Mouse (Mus musculus) left cerebral cortex, postnatal 36 days (tissue): ENCODE data around the gene Cfap73. TPM values are rescaled to one million over a fixed set of nuclear protein-coding genes. Genes with fewer than 3 reads are reported as not detected.

Experiments used
- DNase-seq, 2 experiments: peaks; one replicate each; pipeline ENCODE4 v3.0.0; 2021 to 2022; ENCODE audit warnings: low spot score in 2 of 2, mixed read lengths in 1 of 2
- intact Hi-C: fragments of 180-260 bp; cut with DNase I; formaldehyde crosslinking; loops from one replicate; pipeline ENCODE4 v1.15.1; 2025
- total RNA-seq, 2 experiments: library from RNA; stranded (reverse); gene quantifications; 2 replicates each; pipeline ENCODE4 v1.2.3; 2021

Cfap73 gene
- total RNA-seq, 2 experiments from 2014 or later, result not detected

GRCm38 (mm10) chr5:120620375-120621077 lies 13.5 kb downstream of the Cfap73 start:
- DNase-seq, result peak; percentile 86 to 87
- intact Hi-C loops, result loop anchor here (1.0 to 10.0 kb wide), 3 partner anchors 28 to 124 kb away; partner anchors contain the start of genes Oas2 and Rasal1

DNA sequence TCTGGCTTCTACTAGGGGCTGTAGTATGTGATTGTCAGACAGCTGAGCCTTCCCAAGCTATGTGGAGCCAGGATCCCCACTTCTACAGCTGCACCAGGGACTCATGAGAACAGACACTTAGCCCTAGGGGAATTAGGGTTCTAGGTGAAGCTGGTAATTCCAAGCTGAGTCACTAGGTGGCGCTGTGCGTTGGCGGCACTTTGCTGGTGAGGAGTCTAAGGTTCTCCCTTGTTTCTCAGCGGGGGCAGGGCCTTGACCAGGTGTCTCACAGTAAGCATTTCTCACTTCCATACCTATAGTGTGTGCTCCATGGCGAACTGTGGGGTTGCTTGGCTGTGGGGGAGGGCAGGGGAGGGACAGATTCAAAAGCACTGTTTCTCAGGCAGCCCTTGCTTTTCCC lies 14.8 kb downstream of the Cfap73 start:
- intact Hi-C loops, result loop anchor here (1.0 kb wide), 1 partner anchor 97 kb away; no protein-coding TSS in a partner anchor

GRCm38 (mm10) chr5:120618778-120619177 lies 15.3 kb downstream of the Cfap73 start:
- intact Hi-C loops, result loop anchor here (1.0 kb wide), 1 partner anchor 98 kb away; no protein-coding TSS in a partner anchor

More for the DNA sequence above, 14.8 kb downstream of the Cfap73 start:
- DNase-seq, result no peak

GRCm38 (mm10) chr5:120615903-120616302 lies 18.1 kb downstream of the Cfap73 start:
- intact Hi-C loops, result no loop called here
- no peak for DNase-seq

More at GRCm38 (mm10) chr5:120618778-120619177, 15.3 kb downstream of the Cfap73 start:
- DNase-seq, result no peak

DNA sequence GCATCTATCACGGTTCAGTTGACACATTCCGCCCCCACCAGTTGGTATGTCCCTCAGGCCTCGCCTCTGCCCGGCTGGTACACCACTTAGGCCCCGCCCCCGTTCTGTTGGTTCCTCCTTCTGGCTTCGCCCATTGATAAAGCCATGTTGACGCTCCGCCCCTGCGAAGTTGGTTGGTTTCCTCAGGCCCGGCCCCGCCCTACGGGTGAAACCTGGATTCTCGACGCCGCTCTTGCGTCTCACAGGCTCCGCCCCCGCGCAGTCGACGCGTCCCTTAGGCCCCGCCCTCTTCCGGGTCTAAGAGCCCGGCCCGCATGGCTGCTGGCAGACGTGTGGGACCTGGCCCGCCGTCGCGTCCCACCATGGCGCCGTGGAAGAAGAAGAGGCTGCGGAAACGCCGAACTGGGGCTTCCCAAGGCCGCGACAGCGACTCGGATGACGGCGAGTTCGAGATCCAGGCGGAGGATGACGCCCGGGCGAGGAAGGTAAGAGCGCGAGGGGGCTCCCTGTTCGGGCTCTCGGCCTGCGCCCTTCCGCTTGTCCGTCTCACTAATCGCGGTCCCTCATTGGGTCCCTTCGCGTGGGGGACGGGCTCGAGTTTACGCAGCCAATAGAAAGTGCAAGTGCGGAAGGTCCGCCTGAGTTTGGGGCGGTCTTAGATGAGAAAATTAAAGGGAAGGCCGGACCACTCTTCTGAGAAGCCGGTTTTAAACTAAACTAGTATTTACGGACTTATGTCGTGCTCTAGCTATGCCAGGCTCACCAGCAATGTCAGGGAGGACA lies 21.0 kb downstream of the Cfap73 start:
- intact Hi-C loops, result no loop called here
- peak; percentile 99 to 100 for DNase-seq

- intact Hi-C loops, result no loop called here
- DNase-seq, result peak; percentile 98
Measured at GRCm38 (mm10) chr5:120612442-120612821, 21.6 kb downstream of the Cfap73 start, which contains the start of the genes Rita1 and Ddx54. TSS of gene Rita1 (minus strand) at chr5:120612589. TSS of gene Ddx54 (plus strand) at chr5:120612739.

- DNase-seq, result no peak
- intact Hi-C loops, result no loop called here
Measured at GRCm38 (mm10) chr5:120611416-120611815, 22.6 kb downstream of the Cfap73 start.

- no peak for DNase-seq
- intact Hi-C loops, result no loop called here
Measured at GRCm38 (mm10) chr5:120610906-120611305, 23.1 kb downstream of the Cfap73 start.

DNA sequence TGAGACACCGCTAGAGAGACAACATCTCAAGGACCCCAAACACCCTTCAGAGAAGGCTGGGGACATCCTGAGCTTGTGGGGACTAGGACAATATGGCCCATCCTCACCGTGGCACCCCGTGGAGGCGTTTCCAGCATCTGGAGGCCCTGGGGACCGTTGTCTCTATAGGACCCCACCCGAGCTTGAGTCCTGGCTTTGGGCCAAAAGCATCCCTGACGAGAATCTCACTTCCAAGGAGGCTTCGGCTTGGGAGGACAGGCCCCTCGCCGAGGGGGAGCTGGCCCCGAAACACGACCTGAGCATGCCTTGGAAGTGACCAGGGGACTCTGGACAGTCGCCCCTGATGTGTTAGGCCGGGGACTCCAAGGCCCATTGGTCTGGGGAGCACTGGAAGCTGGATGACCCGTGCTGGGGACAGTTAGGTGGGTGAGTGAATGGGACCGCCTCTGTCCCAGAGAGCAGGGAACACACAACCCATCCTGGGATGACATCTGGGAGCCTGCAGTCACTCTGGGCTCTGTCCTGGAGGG lies 24.7 kb downstream of the Cfap73 start:
- DNase-seq, result no peak
- intact Hi-C loops, result loop anchor here (10.0 kb wide), 1 partner anchor 465 kb away; no protein-coding TSS in a partner anchor

DNA sequence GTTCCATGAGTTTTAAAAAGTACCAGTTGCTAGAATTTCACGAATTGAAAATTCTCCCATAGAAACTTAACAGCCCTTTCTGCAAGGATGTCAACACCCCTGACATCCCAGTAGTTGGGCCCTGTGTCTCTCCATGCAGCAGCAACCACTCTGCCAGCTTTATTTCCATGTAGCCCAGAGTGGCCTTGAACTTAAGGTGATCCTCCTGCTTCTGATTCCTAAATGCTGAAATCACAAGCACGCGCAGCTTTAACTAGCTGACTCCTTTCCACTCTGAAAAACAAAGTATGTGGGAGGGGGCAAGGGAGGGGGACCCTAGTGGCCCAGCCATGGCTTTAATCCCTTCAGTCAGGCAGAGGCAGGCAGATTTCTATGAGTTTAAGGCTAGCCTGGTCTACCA lies 26.7 kb downstream of the Cfap73 start:
- intact Hi-C loops, result loop anchor here (10.0 kb wide), 1 partner anchor 463 kb away; no protein-coding TSS in a partner anchor
- DNase-seq, result no peak

DNA sequence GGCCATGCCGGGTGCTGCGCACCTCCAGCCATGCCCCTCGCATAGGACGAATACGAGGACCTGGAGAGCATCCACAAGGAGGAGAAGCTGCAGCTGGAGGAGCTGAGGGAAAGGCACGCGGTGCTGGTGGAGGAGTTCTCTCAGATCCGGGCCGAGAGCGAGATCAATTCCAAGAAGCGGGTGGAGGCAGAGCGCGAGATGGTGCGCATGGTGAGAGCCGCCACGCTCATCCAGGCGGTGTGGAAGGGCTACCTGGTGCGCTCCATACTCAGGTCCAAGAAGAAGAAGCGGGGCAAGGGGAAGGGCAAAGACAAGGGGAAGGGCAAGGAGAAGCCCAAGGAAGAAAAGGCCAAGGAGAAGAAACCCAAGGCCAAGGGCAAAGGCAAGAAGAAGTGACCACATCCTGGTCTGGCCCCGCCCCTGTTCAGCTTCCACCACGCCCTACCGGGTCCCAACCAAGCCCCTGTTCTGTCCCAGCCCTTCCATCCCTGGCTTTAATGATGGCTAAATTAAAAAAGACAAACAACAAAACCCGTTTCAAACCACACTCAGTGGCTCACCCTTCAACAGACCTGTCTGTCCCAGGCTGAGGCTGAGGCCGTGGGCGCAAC lies 27.3 kb downstream of the Cfap73 start:
- intact Hi-C loops, result loop anchor here (10.0 kb wide), 1 partner anchor 462 kb away; no protein-coding TSS in a partner anchor

DNA sequence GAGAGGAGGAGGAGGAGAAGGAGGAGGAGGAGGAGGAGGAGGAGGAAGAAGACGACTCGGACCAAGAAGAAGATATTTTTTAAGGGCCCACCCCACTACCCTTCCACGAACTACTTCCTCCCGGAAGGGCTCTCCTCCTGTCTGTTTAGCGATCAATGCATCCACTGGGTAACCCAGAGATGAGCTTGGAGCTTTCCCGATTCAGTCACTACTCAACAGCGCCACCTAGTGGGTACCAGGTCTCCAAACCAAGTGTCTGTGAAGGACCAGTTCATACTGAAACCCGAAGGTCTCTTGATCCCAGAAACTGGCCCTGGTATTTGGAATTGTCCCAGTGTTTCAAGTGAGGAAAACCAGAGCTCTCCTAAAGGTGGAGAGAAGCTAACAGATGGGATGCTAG lies 28.3 kb downstream of the Cfap73 start:
- intact Hi-C loops, result loop anchor here (1.0 to 10.0 kb wide), 2 partner anchors 100 to 461 kb away; no protein-coding TSS in a partner anchor

More for the DNA sequence above, 27.3 kb downstream of the Cfap73 start:
- DNase-seq, result peak in 1 of 2 experiments; percentile 39

DNA sequence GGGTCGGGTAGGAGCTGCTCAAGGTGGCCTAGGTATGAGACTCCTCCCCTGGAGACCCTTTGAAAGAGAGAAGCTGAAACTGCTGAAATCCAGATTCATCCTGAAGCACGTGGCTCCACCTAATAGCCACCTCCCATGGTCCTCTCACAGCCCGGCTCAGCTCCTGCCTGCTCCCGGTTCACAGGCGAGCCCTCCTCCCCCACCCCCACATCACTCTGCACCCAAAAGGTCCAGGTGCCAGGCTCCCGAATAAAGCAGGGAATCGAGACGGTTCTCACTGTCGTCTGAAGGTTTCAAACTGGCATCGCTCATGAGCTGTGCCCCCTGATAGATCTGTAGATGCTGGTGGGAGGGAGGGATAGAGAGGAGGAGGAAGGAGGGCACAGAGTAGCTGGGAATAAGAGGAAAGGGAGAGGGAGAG lies 28.8 kb downstream of the Cfap73 start:
- DNase-seq, result no peak
- intact Hi-C loops, result loop anchor here (1.0 to 10.0 kb wide), 2 partner anchors 100 to 460 kb away; no protein-coding TSS in a partner anchor

More for the DNA sequence above, 28.3 kb downstream of the Cfap73 start:
- DNase-seq, result peak; percentile 83 to 89

DNA sequence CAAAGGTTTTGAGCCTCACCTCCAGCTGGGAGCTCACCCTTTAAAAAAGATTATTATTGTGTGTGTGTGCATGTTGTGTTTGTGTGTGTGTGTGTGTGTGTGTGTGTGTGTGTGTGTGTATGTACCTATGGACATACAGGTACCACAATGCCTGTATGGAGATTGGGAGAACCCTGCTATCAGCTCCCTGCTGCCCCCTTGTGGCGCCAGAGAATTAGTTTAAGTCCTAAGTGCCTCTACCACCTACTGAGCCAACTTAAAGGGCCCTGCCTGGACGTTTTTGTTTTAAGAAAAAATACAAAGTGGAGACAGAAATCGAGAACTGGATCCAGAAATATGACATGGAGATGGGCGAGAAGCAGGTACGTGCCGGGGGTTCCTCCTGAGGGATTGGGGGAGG lies 29.2 kb downstream of the Cfap73 start:
- intact Hi-C loops, result loop anchor here (1.0 to 10.0 kb wide), 2 partner anchors 100 to 460 kb away; no protein-coding TSS in a partner anchor
- DNase-seq, result peak; percentile 69 to 80

DNA sequence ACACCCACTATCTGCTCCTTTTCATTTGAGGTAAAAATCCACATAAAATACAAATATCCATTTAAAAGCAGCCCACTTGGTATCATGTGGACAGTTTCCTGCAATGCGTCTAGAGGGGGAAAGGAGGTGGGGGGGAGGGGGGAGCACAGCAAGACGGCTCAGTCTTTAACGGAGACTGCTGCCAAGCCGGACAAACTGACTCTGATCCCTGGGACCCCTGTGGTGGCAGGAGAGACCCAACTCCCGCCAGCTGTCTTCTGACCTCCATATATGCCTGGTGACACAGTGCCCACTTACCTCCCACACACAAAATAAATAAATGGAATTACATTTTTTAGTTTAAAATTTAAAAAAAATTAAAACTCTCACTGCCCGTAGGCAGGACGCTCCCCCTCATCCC lies 30.5 kb downstream of the Cfap73 start:
- intact Hi-C loops, result loop anchor here (10.0 kb wide), 1 partner anchor 459 kb away; no protein-coding TSS in a partner anchor
- DNase-seq, result no peak

DNA sequence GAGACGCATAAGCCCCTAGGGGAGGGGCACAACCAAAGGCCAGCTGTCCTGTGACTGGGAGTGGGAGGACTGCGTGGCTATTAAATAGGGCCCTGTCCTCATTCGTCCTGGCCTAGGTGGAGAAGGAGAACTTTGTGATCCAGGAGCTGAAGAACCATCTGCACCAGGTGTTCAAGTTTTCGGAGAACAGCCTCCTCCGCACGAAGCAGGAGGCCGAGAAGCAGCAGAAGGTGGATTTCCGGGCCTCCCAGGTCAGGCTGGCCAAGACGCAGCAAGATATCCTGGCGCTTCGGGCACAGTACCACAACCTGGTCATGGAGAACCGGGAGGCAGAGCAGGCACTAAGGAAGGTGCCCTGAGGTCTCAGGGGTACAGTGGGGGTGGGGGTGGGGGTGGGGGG lies 31.8 kb downstream of the Cfap73 start:
- intact Hi-C loops, result loop anchor here (10.0 kb wide), 1 partner anchor 457 kb away; no protein-coding TSS in a partner anchor
- no peak for DNase-seq

DNA sequence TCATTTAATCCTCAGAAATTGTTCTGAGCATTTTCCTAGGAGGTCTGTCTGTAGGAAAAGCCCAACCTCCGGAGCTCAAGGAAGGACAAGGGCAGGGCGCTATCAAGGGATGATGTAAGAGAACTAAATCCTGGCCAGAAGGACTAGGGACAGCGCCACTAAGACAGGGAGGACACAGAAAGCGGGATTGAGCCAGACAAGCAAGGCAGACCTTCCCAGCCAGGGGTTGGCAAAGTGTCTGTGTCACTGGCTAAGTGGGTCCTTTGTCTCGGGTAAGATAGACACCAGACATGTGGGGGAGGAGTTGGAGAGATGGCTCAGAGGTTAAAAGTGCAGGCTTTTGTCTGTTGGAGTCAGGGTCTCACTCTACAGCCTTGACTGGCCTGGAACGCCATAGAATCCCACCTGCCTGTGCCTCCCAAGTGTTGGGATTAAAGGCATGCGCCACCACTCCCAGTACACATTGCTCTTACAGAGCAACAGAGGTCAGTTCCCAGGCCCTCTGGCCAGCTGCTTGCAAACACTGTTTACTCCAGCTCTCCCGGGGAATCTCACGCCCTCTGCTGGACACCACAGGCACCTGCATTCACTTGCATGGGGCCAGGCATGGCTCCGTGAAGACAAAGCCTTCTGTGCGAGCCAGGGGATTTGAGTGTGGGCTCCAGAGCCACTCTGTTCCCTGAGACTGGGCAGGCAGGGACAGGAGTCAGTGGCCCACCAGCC lies 32.9 kb downstream of the Cfap73 start:
- intact Hi-C loops, result loop anchor here (10.0 kb wide), 1 partner anchor 456 kb away; no protein-coding TSS in a partner anchor
- no peak for DNase-seq

DNA sequence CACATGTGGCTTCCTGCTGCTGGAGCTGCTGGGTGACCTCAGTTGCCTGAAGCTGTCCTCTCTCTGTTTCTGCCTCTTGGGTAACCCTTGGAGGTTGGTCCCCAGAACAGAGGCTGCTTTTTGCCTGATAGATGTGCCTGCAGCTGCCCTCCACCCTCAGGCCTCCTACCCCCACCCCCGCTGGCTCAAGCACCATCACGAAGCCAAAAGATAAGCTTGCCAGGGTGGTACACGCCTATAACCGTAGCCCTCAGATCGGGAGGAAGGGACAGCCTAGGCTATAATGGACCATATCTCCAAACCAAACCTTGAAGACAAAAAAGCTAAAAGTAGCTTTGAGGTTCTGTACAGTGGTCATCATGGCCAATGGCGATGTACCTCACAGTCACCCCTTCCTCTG lies 34.4 kb downstream of the Cfap73 start:
- intact Hi-C loops, result loop anchor here (10.0 kb wide), 1 partner anchor 455 kb away; no protein-coding TSS in a partner anchor
- no peak for DNase-seq
